In the genomic region with DNA sequence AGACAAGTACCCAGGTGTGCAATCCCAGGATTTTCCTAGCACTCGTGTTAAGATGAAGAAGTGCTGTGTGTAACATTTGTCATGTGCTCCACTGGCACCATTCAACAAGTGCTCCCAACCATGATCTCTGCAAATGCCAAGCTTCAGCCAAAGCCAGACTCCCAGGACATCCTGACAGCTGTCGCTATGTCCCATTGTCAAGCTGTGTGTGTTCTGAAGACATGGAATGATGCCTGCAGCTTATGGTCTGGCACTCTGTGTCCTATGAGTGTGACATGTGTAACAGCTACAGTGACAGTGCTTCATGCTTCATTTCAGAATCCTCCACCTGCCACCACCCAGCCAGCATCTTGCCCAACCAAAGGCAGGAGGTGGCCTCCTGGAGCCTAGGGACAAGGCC, we compare ENCODE assay signal across 23 mouse cellular contexts. TPM values are rescaled to one million over a fixed set of nuclear protein-coding genes. Genes with fewer than 3 reads are reported as not detected.
A peak's percentile ranks its signal among the peaks of the same experiment; 100 is the strongest.
DNase-seq lines count a peak whose midpoint lies in the region; ATAC-seq and TF ChIP-seq lines count a peak whose summit lies in the region.
"Had no signal": no experiment of that assay in that cellular context is flagged by ENCODE, and none has a peak within 500 bp of the region (broad histone marks: within the 10 kb centered on the region; RNA-seq: fewer than 3 reads in every experiment).

No protein-coding gene starts in this region.

- no peak for ATAC-seq in midbrain, embryonic 11.5 days (ENCODE audit: low FRiP score)
- ATAC-seq in midbrain, embryonic 16.5 days: no peak
- ATAC-seq: forebrain, embryonic 14.5 days; forebrain, embryonic 16.5 days had no signal

- no peak overlapping the region for H3K9ac ChIP-seq in midbrain, embryonic 11.5 days (ENCODE audit: low read length)
- H3K9ac ChIP-seq in midbrain, embryonic 16.5 days (ENCODE audit: low read depth, low read length): no peak overlapping the region
- H3K9ac ChIP-seq: embryonic facial prominence, embryonic 13.5 days; embryonic facial prominence, embryonic 15.5 days; forebrain, embryonic 12.5 days had no signal

- no peaks in the 10 kb centered on the region for H3K27me3 ChIP-seq in midbrain, embryonic 11.5 days (ENCODE audit: control insufficient read depth, insufficient read depth, low read length)
- no peaks in the 10 kb centered on the region for H3K27me3 ChIP-seq in midbrain, embryonic 16.5 days (ENCODE audit: control insufficient read depth, insufficient read depth, low read depth, low read length)
- H3K27me3 ChIP-seq: embryonic facial prominence, embryonic 13.5 days; embryonic facial prominence, embryonic 15.5 days; forebrain, embryonic 12.5 days had no signal

- no peak overlapping the region for H3K4me3 ChIP-seq in layer of hippocampus, adult 2 months
- H3K4me3 ChIP-seq in midbrain, embryonic 11.5 days (ENCODE audit: low read depth, low read length): no peak overlapping the region
- H3K4me3 ChIP-seq in midbrain, embryonic 16.5 days (ENCODE audit: low read depth, low read length): no peak overlapping the region
- H3K4me3 ChIP-seq: embryonic facial prominence, embryonic 13.5 days; embryonic facial prominence, embryonic 15.5 days; erythroblast, embryonic 14.5 days; forebrain, embryonic 10.5 days; forebrain, embryonic 12.5 days had no signal

- peaks cover 3% of the 10 kb centered on the region for H3K36me3 ChIP-seq in midbrain, embryonic 11.5 days (ENCODE audit: control insufficient read depth, insufficient read depth, low read length)
- 0 out of 2 replicates have a peak, but pooled peaks cover 2% of the 10 kb centered on the region for H3K36me3 ChIP-seq in midbrain, embryonic 16.5 days (ENCODE audit: control insufficient read depth, insufficient read depth, low read length)

- H3K9me3 ChIP-seq in midbrain, embryonic 11.5 days (ENCODE audit: control insufficient read depth, low read length): no peaks in the 10 kb centered on the region
- H3K9me3 ChIP-seq in midbrain, embryonic 16.5 days (replicated peaks; ENCODE audit: control insufficient read depth, low read length, poor library complexity, severe bottlenecking): no peaks in the 10 kb centered on the region
- H3K9me3 ChIP-seq: embryonic facial prominence, embryonic 13.5 days; embryonic facial prominence, embryonic 15.5 days; forebrain, embryonic 10.5 days; forebrain, embryonic 12.5 days had no signal

- no peak overlapping the region for H3K4me2 ChIP-seq in midbrain, embryonic 11.5 days
- H3K4me2 ChIP-seq in midbrain, embryonic 16.5 days (ENCODE audit: low read length): no peak overlapping the region
- H3K4me2 ChIP-seq: embryonic facial prominence, embryonic 13.5 days; embryonic facial prominence, embryonic 15.5 days; forebrain, embryonic 12.5 days had no signal

- DNase-seq in cerebellum, postnatal 14 days: peak; percentile 20
- no peak for DNase-seq in cerebellum, adult 11 months
- no peak for DNase-seq in layer of hippocampus, adult 2 months (ENCODE audit: low spot score in 2 of 2)
- no peak for DNase-seq in layer of hippocampus, postnatal 14 days (ENCODE audit: low spot score in 2 of 2)
- peak; percentile 53 for DNase-seq in midbrain, embryonic 11.5 days (ENCODE audit: low spot score, missing footprints)
- peak; percentile 24 for DNase-seq in thymus, postnatal 4 days
- no peak for DNase-seq in thymus, postnatal 14 days
- DNase-seq: adrenal gland, adult 2 months; adrenal gland, postnatal 10 days; adrenal gland, postnatal 25 days; cerebellum, adult 11-12 months; cerebellum, adult 2 months; cerebellum, adult 9-10 months; cerebellum, postnatal 36 days; embryo, embryonic 11 days had no signal

- WGBS in midbrain, embryonic 11.5 days: 89% methylated on average over 2 of the region's 2 CpGs
- 88% methylated on average over 2 of the region's 2 CpGs for WGBS in midbrain, embryonic 16.5 days

- H3K27ac ChIP-seq in layer of hippocampus, adult 2 months: peak overlapping the region; percentile 70
- no peak overlapping the region for H3K27ac ChIP-seq in midbrain, embryonic 11.5 days (ENCODE audit: low read depth, low read length)
- H3K27ac ChIP-seq in midbrain, embryonic 16.5 days (ENCODE audit: low read length): no peak overlapping the region
- H3K27ac ChIP-seq: embryonic facial prominence, embryonic 13.5 days; embryonic facial prominence, embryonic 15.5 days; forebrain, embryonic 10.5 days; forebrain, embryonic 12.5 days had no signal

- TF ChIP-seq CTCF in layer of hippocampus, adult 2 months (conservative IDR thresholded peaks at IDR 0.05): no peak

- H3K4me1 ChIP-seq in midbrain, embryonic 11.5 days (ENCODE audit: control insufficient read depth, insufficient read depth, low read length): no peaks in the 10 kb centered on the region
- H3K4me1 ChIP-seq in midbrain, embryonic 16.5 days (ENCODE audit: control insufficient read depth, insufficient read depth, low read length): 0 out of 2 replicates have a peak, but pooled peaks cover 3% of the 10 kb centered on the region
- H3K4me1 ChIP-seq: forebrain, embryonic 10.5 days had no signal

RNA-seq across cellular contexts. Expression of a gene that starts 37.3 kb away (rescaled TPM):
- total RNA-seq in layer of hippocampus, adult 2 months (2021): 10 to 100 TPM; 14.3 to 18.1 TPM
- total RNA-seq in layer of hippocampus, postnatal 14 days (2021): 10 to 100 TPM; 18.2 to 18.8 TPM
- 37.5 and 44.2 TPM in 2 replicates for polyA plus RNA-seq in midbrain, embryonic 11.5 days (2014; fragmentation: Nextera tagmentation; extraction: Ambion mirVana)
- 31.2 and 32.0 TPM in 2 replicates for polyA plus RNA-seq in midbrain, embryonic 16.5 days (2015; fragmentation: Nextera tagmentation; extraction: Ambion mirVana)

RNA-seq across cellular contexts. Expression of a gene that starts 37.4 kb away (rescaled TPM):
- total RNA-seq in layer of hippocampus, adult 2 months (2021): 1 to 10 TPM; 3.7 to 3.8 TPM
- 1 to 10 TPM; 5.1 to 5.2 TPM for total RNA-seq in layer of hippocampus, postnatal 14 days (2021)
- 41.2 and 48.5 TPM in 2 replicates for polyA plus RNA-seq in midbrain, embryonic 11.5 days (2014; fragmentation: Nextera tagmentation; extraction: Ambion mirVana)
- 19.2 and 20.0 TPM in 2 replicates for polyA plus RNA-seq in midbrain, embryonic 16.5 days (2015; fragmentation: Nextera tagmentation; extraction: Ambion mirVana)

RNA-seq across cellular contexts. Expression of a gene that starts 47.7 kb away (rescaled TPM):
- 10 to 100 TPM in 1 of 2 experiments, 1 to 10 TPM in 1; 9.1 to 10.0 TPM for total RNA-seq in layer of hippocampus, adult 2 months (2021)
- total RNA-seq in layer of hippocampus, postnatal 14 days (2021): 10 to 100 TPM in 1 of 2 experiments, 1 to 10 TPM in 1; 7.3 to 10.1 TPM
- 21.4 and 22.4 TPM in 2 replicates for polyA plus RNA-seq in midbrain, embryonic 11.5 days (2014; fragmentation: Nextera tagmentation; extraction: Ambion mirVana)
- 20.0 and 21.3 TPM in 2 replicates for polyA plus RNA-seq in midbrain, embryonic 16.5 days (2015; fragmentation: Nextera tagmentation; extraction: Ambion mirVana)

Comparison
In these comparisons a context has a peak if more than half of its experiments do, and no peak if none do; other contexts are left out.
1. DNase-seq: peak in cerebellum, postnatal 14 days (2 of 2), midbrain, embryonic 11.5 days (single experiment) and thymus, postnatal 4 days (single experiment); none in cerebellum, adult 11 months (single experiment), layer of hippocampus, adult 2 months (0 of 2), layer of hippocampus, postnatal 14 days (0 of 2) and thymus, postnatal 14 days (single experiment).